Mouse (Mus musculus): ENCODE results near the gene Fam205a1. TPM values are rescaled to one million over a fixed set of nuclear protein-coding genes. Genes with fewer than 3 reads are reported as not detected.
"Not testable (repeated sequence)": the region's sequence is repeated elsewhere in the genome, so short reads cannot be mapped to it uniquely, and the experiment has no call there.

The Fam205a1 gene
- polyA plus RNA-seq (2016; fragmentation: Nextera tagmentation; extraction: Ambion mirVana), result 0.05 and 0.14 TPM in 2 replicates

- not testable (repeated sequence) for H3K9me3 ChIP-seq; ATAC-seq (ENCODE audit: low FRiP score, low read depth); H3K4me3 ChIP-seq; H3K4me2 ChIP-seq (replicated peaks); H3K4me1 ChIP-seq; H3K36me3 ChIP-seq; H3K27me3 ChIP-seq (replicated peaks); H3K27ac ChIP-seq; H3K9ac ChIP-seq
- WGBS, result 75% methylated on average over 1 of the region's 1 CpGs
Measured at GRCm38 (mm10) chr4:42853788-42854187, at the start of gene Fam205a1. Gene Fam205a1, minus strand, starts transcription at chr4:42853888.

GRCm38 (mm10) chr4:42902730-42903129 is 49.0 kb upstream of the Fam205a1 start:
- Histone ChIP-seq H3K9ac (no peak overlapping the region), H3K9me3 (no peaks in the 10 kb centered on the region), H3K4me1 (no peaks in the 10 kb centered on the region), H3K27ac (no peak overlapping the region), H3K36me3 (no peaks in the 10 kb centered on the region), H3K4me3 (no peak overlapping the region), H3K4me2 (replicated peaks) (no peak overlapping the region), H3K27me3 (replicated peaks) (no peaks in the 10 kb centered on the region)
- 90% methylated on average over 5 of the region's 5 CpGs for WGBS
- ATAC-seq (ENCODE audit: low FRiP score, low read depth), result no peak

- no peaks in the 10 kb centered on the region for H3K4me1 ChIP-seq
- no peak overlapping the region for H3K4me2 ChIP-seq (replicated peaks)
- WGBS, result 61% methylated on average over 9 of the region's 9 CpGs
- H3K36me3 ChIP-seq, result no peaks in the 10 kb centered on the region
- H3K4me3 ChIP-seq, result no peak overlapping the region
- H3K9ac ChIP-seq, result no peak overlapping the region
- ATAC-seq (ENCODE audit: low FRiP score, low read depth), result no peak
- no peak overlapping the region for H3K27ac ChIP-seq
- no peaks in the 10 kb centered on the region for H3K27me3 ChIP-seq (replicated peaks)
- H3K9me3 ChIP-seq, result no peaks in the 10 kb centered on the region
Measured at GRCm38 (mm10) chr4:42902174-42902573, 48.5 kb upstream of the Fam205a1 start.

- Histone ChIP-seq H3K4me3 (no peak overlapping the region), H3K9me3 (no peaks in the 10 kb centered on the region), H3K4me1 (no peaks in the 10 kb centered on the region), H3K36me3 (no peaks in the 10 kb centered on the region), H3K27ac (no peak overlapping the region), H3K9ac (no peak overlapping the region), H3K27me3 (replicated peaks) (no peaks in the 10 kb centered on the region), H3K4me2 (replicated peaks) (no peak overlapping the region)
- 75% methylated on average over 5 of the region's 5 CpGs for WGBS
- no peak for ATAC-seq (ENCODE audit: low FRiP score, low read depth)
Measured at GRCm38 (mm10) chr4:42900878-42901277, 47.2 kb upstream of the Fam205a1 start.

GRCm38 (mm10) chr4:42898914-42899313 is 45.2 kb upstream of the Fam205a1 start:
- H3K36me3 ChIP-seq, result no peaks in the 10 kb centered on the region
- ATAC-seq (ENCODE audit: low FRiP score, low read depth), result no peak
- 32% methylated on average over 3 of the region's 3 CpGs for WGBS
- H3K27ac ChIP-seq, result no peak overlapping the region
- H3K4me1 ChIP-seq, result no peaks in the 10 kb centered on the region
- no peaks in the 10 kb centered on the region for H3K27me3 ChIP-seq (replicated peaks)
- no peak overlapping the region for H3K4me3 ChIP-seq
- no peaks in the 10 kb centered on the region for H3K9me3 ChIP-seq
- H3K9ac ChIP-seq, result no peak overlapping the region
- no peak overlapping the region for H3K4me2 ChIP-seq (replicated peaks)

- Histone ChIP-seq H3K9me3 (no peaks in the 10 kb centered on the region), H3K36me3 (no peaks in the 10 kb centered on the region), H3K4me1 (no peaks in the 10 kb centered on the region), H3K27me3 (replicated peaks) (no peaks in the 10 kb centered on the region), H3K4me2 (replicated peaks) (no peak overlapping the region), H3K27ac (no peak overlapping the region), H3K4me3 (no peak overlapping the region), H3K9ac (no peak overlapping the region)
- ATAC-seq (ENCODE audit: low FRiP score, low read depth), result no peak
- 65% methylated on average over 7 of the region's 7 CpGs for WGBS
Measured at GRCm38 (mm10) chr4:42895118-42895517, 41.4 kb upstream of the Fam205a1 start.

- 70% methylated on average over 7 of the region's 7 CpGs for WGBS
- Histone ChIP-seq H3K27me3 (replicated peaks) (no peaks in the 10 kb centered on the region), H3K9ac (no peak overlapping the region), H3K4me1 (no peaks in the 10 kb centered on the region), H3K4me3 (no peak overlapping the region), H3K4me2 (replicated peaks) (no peak overlapping the region), H3K27ac (no peak overlapping the region), H3K36me3 (no peaks in the 10 kb centered on the region), H3K9me3 (no peaks in the 10 kb centered on the region)
- no peak for ATAC-seq (ENCODE audit: low FRiP score, low read depth)
Measured at GRCm38 (mm10) chr4:42891176-42891575, 37.5 kb upstream of the Fam205a1 start.

GRCm38 (mm10) chr4:42888806-42889205 is 35.1 kb upstream of the Fam205a1 start:
- no peak overlapping the region for H3K9ac ChIP-seq
- H3K4me1 ChIP-seq, result no peaks in the 10 kb centered on the region
- H3K27me3 ChIP-seq (replicated peaks), result no peaks in the 10 kb centered on the region
- no peak for ATAC-seq (ENCODE audit: low FRiP score, low read depth)
- H3K36me3 ChIP-seq, result no peaks in the 10 kb centered on the region
- no peak overlapping the region for H3K4me3 ChIP-seq
- WGBS, result 92% methylated on average over 6 of the region's 6 CpGs
- H3K27ac ChIP-seq, result no peak overlapping the region
- H3K9me3 ChIP-seq, result no peaks in the 10 kb centered on the region
- no peak overlapping the region for H3K4me2 ChIP-seq (replicated peaks)

GRCm38 (mm10) chr4:42886926-42887325 is 33.2 kb upstream of the Fam205a1 start:
- H3K4me1 ChIP-seq, result no peaks in the 10 kb centered on the region
- WGBS, result 89% methylated on average over 6 of the region's 6 CpGs
- H3K9ac ChIP-seq, result no peak overlapping the region
- H3K27me3 ChIP-seq (replicated peaks), result no peaks in the 10 kb centered on the region
- no peak for ATAC-seq (ENCODE audit: low FRiP score, low read depth)
- H3K4me2 ChIP-seq (replicated peaks), result no peak overlapping the region
- no peaks in the 10 kb centered on the region for H3K36me3 ChIP-seq
- H3K4me3 ChIP-seq, result no peak overlapping the region
- H3K27ac ChIP-seq, result no peak overlapping the region
- no peaks in the 10 kb centered on the region for H3K9me3 ChIP-seq

- Histone ChIP-seq H3K27ac (no peak overlapping the region), H3K4me3 (no peak overlapping the region), H3K4me1 (no peaks in the 10 kb centered on the region), H3K9ac (no peak overlapping the region), H3K27me3 (replicated peaks) (no peaks in the 10 kb centered on the region), H3K4me2 (replicated peaks) (no peak overlapping the region), H3K9me3 (no peaks in the 10 kb centered on the region), H3K36me3 (no peaks in the 10 kb centered on the region)
- WGBS, result 65% methylated on average over 1 of the region's 1 CpGs
- ATAC-seq (ENCODE audit: low FRiP score, low read depth), result no peak
Measured at GRCm38 (mm10) chr4:42880677-42880948, 26.9 kb upstream of the Fam205a1 start.

- H3K4me1 ChIP-seq, result no peaks in the 10 kb centered on the region
- no peak overlapping the region for H3K27ac ChIP-seq
Measured at GRCm38 (mm10) chr4:42879829-42880676, 26.4 kb upstream of the Fam205a1 start.

GRCm38 (mm10) chr4:42877657-42878056 is 24.0 kb upstream of the Fam205a1 start:
- Histone ChIP-seq H3K9me3 (no peaks in the 10 kb centered on the region), H3K4me3 (no peak overlapping the region), H3K9ac (no peak overlapping the region), H3K27me3 (replicated peaks) (no peaks in the 10 kb centered on the region), H3K4me2 (replicated peaks) (no peak overlapping the region), H3K4me1 (no peaks in the 10 kb centered on the region), H3K36me3 (no peaks in the 10 kb centered on the region), H3K27ac (no peak overlapping the region)
- 84% methylated on average over 2 of the region's 2 CpGs for WGBS
- ATAC-seq (ENCODE audit: low FRiP score, low read depth), result no peak

More at GRCm38 (mm10) chr4:42879829-42880676, 26.4 kb upstream of the Fam205a1 start:
- no peaks in the 10 kb centered on the region for H3K9me3 ChIP-seq
- 88% methylated on average over 16 of the region's 16 CpGs for WGBS
- no peak overlapping the region for H3K4me2 ChIP-seq (replicated peaks)
- no peak overlapping the region for H3K9ac ChIP-seq
- H3K4me3 ChIP-seq, result no peak overlapping the region
- H3K27me3 ChIP-seq (replicated peaks), result no peaks in the 10 kb centered on the region
- H3K36me3 ChIP-seq, result no peaks in the 10 kb centered on the region
- ATAC-seq (ENCODE audit: low FRiP score, low read depth), result no peak

Measured in neural tube, embryonic 12.5 days (tissue).